Mouse (Mus musculus): ENCODE results near the gene Sez6l2. TPM values are rescaled to one million over a fixed set of nuclear protein-coding genes. Genes with fewer than 3 reads are reported as not detected.

Gene Sez6l2
- polyA plus RNA-seq, 1 experiment from 2014 or later: 30.6 TPM

GRCm38 (mm10) chr7:126967361-126967760 lies 17.0 kb downstream of the Sez6l2 start:
- H3K4me3 ChIP-seq (replicated peaks; ENCODE audit: low read length): no peak overlapping the region
- H3K4me1 ChIP-seq (replicated peaks; ENCODE audit: control insufficient read depth, insufficient read depth, low read length): no peaks in the 10 kb centered on the region
- 62% methylated on average over 6 of the region's 6 CpGs for WGBS
- H3K9me3 ChIP-seq (ENCODE audit: control insufficient read depth, low read length): no peaks in the 10 kb centered on the region
- ATAC-seq: no peak
- peaks cover 16% of the 10 kb centered on the region for H3K36me3 ChIP-seq (ENCODE audit: control insufficient read depth, insufficient read depth)
- no peak overlapping the region for H3K27ac ChIP-seq (ENCODE audit: low read length)
- 0 out of 2 replicates have a peak, but pooled peaks cover 1% of the 10 kb centered on the region for H3K27me3 ChIP-seq (replicated peaks; ENCODE audit: control insufficient read depth, insufficient read depth, low read length)
- H3K4me2 ChIP-seq (ENCODE audit: low read length): no peak overlapping the region
- no peak overlapping the region for H3K9ac ChIP-seq (replicated peaks; ENCODE audit: low read depth, low read length)

- WGBS: 9% methylated on average over 8 of the region's 8 CpGs
- no peaks in the 10 kb centered on the region for H3K27me3 ChIP-seq (replicated peaks; ENCODE audit: control insufficient read depth, insufficient read depth, low read length)
- H3K27ac ChIP-seq (ENCODE audit: low read length): no peak overlapping the region; the same call in 1 of the 2 replicates
- ATAC-seq: no peak
- peak overlapping the region; percentile 11; the same call in 1 of the 2 replicates for H3K9ac ChIP-seq (replicated peaks; ENCODE audit: low read depth, low read length)
- peak overlapping the region; percentile 78 for H3K4me3 ChIP-seq (replicated peaks; ENCODE audit: low read length)
- peaks cover 19% of the 10 kb centered on the region for H3K36me3 ChIP-seq (ENCODE audit: control insufficient read depth, insufficient read depth)
- H3K4me1 ChIP-seq (replicated peaks; ENCODE audit: control insufficient read depth, insufficient read depth, low read length): peaks cover 15% of the 10 kb centered on the region
- no peaks in the 10 kb centered on the region for H3K9me3 ChIP-seq (ENCODE audit: control insufficient read depth, low read length)
- H3K4me2 ChIP-seq (ENCODE audit: low read length): peak overlapping the region; percentile 49
Measured at GRCm38 (mm10) chr7:126975493-126975892, 25.1 kb downstream of the Sez6l2 start.

GRCm38 (mm10) chr7:126975893-126975949 lies 25.4 kb downstream of the Sez6l2 start, which contains the start of gene Cdipt:
TSS of gene Cdipt (plus strand) at chr7:126975914.
- ATAC-seq: no peak
- Histone ChIP-seq H3K27me3 (replicated peaks; ENCODE audit: control insufficient read depth, insufficient read depth, low read length) (no peaks in the 10 kb centered on the region), H3K9ac (replicated peaks; ENCODE audit: low read depth, low read length) (peak within 1 kb of the TSS; percentile 95), H3K4me1 (replicated peaks; ENCODE audit: control insufficient read depth, insufficient read depth, low read length) (peaks cover 15% of the 10 kb centered on the region), H3K4me3 (replicated peaks; ENCODE audit: low read length) (peak within 1 kb of the TSS; percentile 78), H3K27ac (ENCODE audit: low read length) (peak within 1 kb of the TSS; percentile 99), H3K9me3 (ENCODE audit: control insufficient read depth, low read length) (no peaks in the 10 kb centered on the region), H3K36me3 (ENCODE audit: control insufficient read depth, insufficient read depth) (peaks cover 18% of the 10 kb centered on the region), H3K4me2 (ENCODE audit: low read length) (peak within 1 kb of the TSS; percentile 92)
- WGBS: 0% methylated on average over 1 of the region's 1 CpGs

GRCm38 (mm10) chr7:126975950-126976866 lies 25.8 kb downstream of the Sez6l2 start, which contains the start of gene Cdiptos:
TSS of gene Cdiptos (minus strand) at chr7:126976098.
- Histone ChIP-seq H3K9ac (replicated peaks; ENCODE audit: low read depth, low read length) (peak within 1 kb of the TSS; percentile 95), H3K4me1 (replicated peaks; ENCODE audit: control insufficient read depth, insufficient read depth, low read length) (peaks cover 15% of the 10 kb centered on the region), H3K27me3 (replicated peaks; ENCODE audit: control insufficient read depth, insufficient read depth, low read length) (no peaks in the 10 kb centered on the region), H3K36me3 (ENCODE audit: control insufficient read depth, insufficient read depth) (peaks cover 14% of the 10 kb centered on the region), H3K9me3 (ENCODE audit: control insufficient read depth, low read length) (no peaks in the 10 kb centered on the region), H3K27ac (ENCODE audit: low read length) (peak within 1 kb of the TSS; percentile 99), H3K4me3 (replicated peaks; ENCODE audit: low read length) (peak within 1 kb of the TSS; percentile 78), H3K4me2 (ENCODE audit: low read length) (peak within 1 kb of the TSS; percentile 92)
- peak; percentile 98 for ATAC-seq
- WGBS: 0% methylated on average over 55 of the region's 55 CpGs

GRCm38 (mm10) chr7:126976878-126977459 lies 26.6 kb downstream of the Sez6l2 start:
- no peaks in the 10 kb centered on the region for H3K9me3 ChIP-seq (ENCODE audit: control insufficient read depth, low read length)
- H3K9ac ChIP-seq (replicated peaks; ENCODE audit: low read depth, low read length): peak overlapping the region; percentile 95
- H3K4me3 ChIP-seq (replicated peaks; ENCODE audit: low read length): peak overlapping the region; percentile 78
- peaks cover 12% of the 10 kb centered on the region for H3K36me3 ChIP-seq (ENCODE audit: control insufficient read depth, insufficient read depth)
- peaks cover 15% of the 10 kb centered on the region for H3K4me1 ChIP-seq (replicated peaks; ENCODE audit: control insufficient read depth, insufficient read depth, low read length)
- ATAC-seq: no peak
- H3K27ac ChIP-seq (ENCODE audit: low read length): no peak overlapping the region
- H3K4me2 ChIP-seq (ENCODE audit: low read length): peak overlapping the region; percentile 92
- WGBS: 31% methylated on average over 14 of the region's 14 CpGs
- no peaks in the 10 kb centered on the region for H3K27me3 ChIP-seq (replicated peaks; ENCODE audit: control insufficient read depth, insufficient read depth, low read length)

GRCm38 (mm10) chr7:126978841-126979240 lies 28.5 kb downstream of the Sez6l2 start:
- H3K27me3 ChIP-seq (replicated peaks; ENCODE audit: control insufficient read depth, insufficient read depth, low read length): no peaks in the 10 kb centered on the region
- H3K4me3 ChIP-seq (replicated peaks; ENCODE audit: low read length): no peak overlapping the region
- 90% methylated on average over 6 of the region's 6 CpGs for whole genome bisulfite sequencing
- H3K4me1 ChIP-seq (replicated peaks; ENCODE audit: control insufficient read depth, insufficient read depth, low read length): peaks cover 15% of the 10 kb centered on the region
- no peak overlapping the region for H3K9ac ChIP-seq (replicated peaks; ENCODE audit: low read depth, low read length)
- peaks cover 9% of the 10 kb centered on the region; the same call in 1 of the 2 replicates for H3K36me3 ChIP-seq (ENCODE audit: control insufficient read depth, insufficient read depth)
- H3K9me3 ChIP-seq (ENCODE audit: control insufficient read depth, low read length): no peaks in the 10 kb centered on the region
- no peak for ATAC-seq
- H3K4me2 ChIP-seq (ENCODE audit: low read length): no peak overlapping the region
- H3K27ac ChIP-seq (ENCODE audit: low read length): no peak overlapping the region

GRCm38 (mm10) chr7:126981601-126982000 lies 31.2 kb downstream of the Sez6l2 start:
- H3K36me3 ChIP-seq (ENCODE audit: control insufficient read depth, insufficient read depth): peaks cover 9% of the 10 kb centered on the region; the same call in 1 of the 2 replicates
- peaks cover 10% of the 10 kb centered on the region for H3K4me1 ChIP-seq (replicated peaks; ENCODE audit: control insufficient read depth, insufficient read depth, low read length)
- WGBS: 80% methylated on average over 2 of the region's 2 CpGs
- H3K4me2 ChIP-seq (ENCODE audit: low read length): no peak overlapping the region
- no peak overlapping the region for H3K4me3 ChIP-seq (replicated peaks; ENCODE audit: low read length)
- ATAC-seq: no peak
- H3K9ac ChIP-seq (replicated peaks; ENCODE audit: low read depth, low read length): no peak overlapping the region
- no peaks in the 10 kb centered on the region for H3K27me3 ChIP-seq (replicated peaks; ENCODE audit: control insufficient read depth, insufficient read depth, low read length)
- no peak overlapping the region for H3K27ac ChIP-seq (ENCODE audit: low read length)
- no peaks in the 10 kb centered on the region for H3K9me3 ChIP-seq (ENCODE audit: control insufficient read depth, low read length)

- peaks cover 7% of the 10 kb centered on the region for H3K4me1 ChIP-seq (replicated peaks; ENCODE audit: control insufficient read depth, insufficient read depth, low read length)
- ATAC-seq: no peak
- H3K27ac ChIP-seq (ENCODE audit: low read length): no peak overlapping the region
- peaks cover 9% of the 10 kb centered on the region; the same call in 1 of the 2 replicates for H3K36me3 ChIP-seq (ENCODE audit: control insufficient read depth, insufficient read depth)
- H3K4me2 ChIP-seq (ENCODE audit: low read length): no peak overlapping the region
- no peak overlapping the region for H3K9ac ChIP-seq (replicated peaks; ENCODE audit: low read depth, low read length)
- 97% methylated on average over 4 of the region's 4 CpGs for WGBS
- H3K4me3 ChIP-seq (replicated peaks; ENCODE audit: low read length): no peak overlapping the region
- no peaks in the 10 kb centered on the region for H3K27me3 ChIP-seq (replicated peaks; ENCODE audit: control insufficient read depth, insufficient read depth, low read length)
- no peaks in the 10 kb centered on the region for H3K9me3 ChIP-seq (ENCODE audit: control insufficient read depth, low read length)
Measured at GRCm38 (mm10) chr7:126982054-126982453, 31.7 kb downstream of the Sez6l2 start.

GRCm38 (mm10) chr7:126983113-126983512 lies 32.8 kb downstream of the Sez6l2 start:
- H3K4me2 ChIP-seq (ENCODE audit: low read length): no peak overlapping the region
- no peaks in the 10 kb centered on the region for H3K27me3 ChIP-seq (replicated peaks; ENCODE audit: control insufficient read depth, insufficient read depth, low read length)
- 79% methylated on average over 7 of the region's 7 CpGs for WGBS
- ATAC-seq: no peak
- no peaks in the 10 kb centered on the region for H3K9me3 ChIP-seq (ENCODE audit: control insufficient read depth, low read length)
- H3K27ac ChIP-seq (ENCODE audit: low read length): no peak overlapping the region
- no peaks in the 10 kb centered on the region for H3K4me1 ChIP-seq (replicated peaks; ENCODE audit: control insufficient read depth, insufficient read depth, low read length)
- H3K9ac ChIP-seq (replicated peaks; ENCODE audit: low read depth, low read length): no peak overlapping the region
- H3K36me3 ChIP-seq (ENCODE audit: control insufficient read depth, insufficient read depth): peaks cover 9% of the 10 kb centered on the region; the same call in 1 of the 2 replicates
- no peak overlapping the region for H3K4me3 ChIP-seq (replicated peaks; ENCODE audit: low read length)
